Mouse (Mus musculus) E14TG2a.4 (cell line): ENCODE measurements around the gene Ramp1.

Experiments
- CTCF ChIP-seq: conservative IDR thresholded peaks from 2 replicates; pipeline ENCODE4 v1.5.1; 2014; ENCODE audit warnings: low read length
- POU5F1 ChIP-seq: IDR thresholded peaks from 2 replicates; pipeline ENCODE4 v1.6.1; 2014; ENCODE audit warnings: low read length, borderline replicate concordance

- TF ChIP-seq CTCF = no peak
- TF ChIP-seq POU5F1 = no peak
Observed at GRCm38 (mm10) chr1:91181784-91182450, 2.3 kb downstream of the Ramp1 start.
